Mouse (Mus musculus): Measurements from ENCODE around the gene Akirin1.

The Akirin1 gene

DNA sequence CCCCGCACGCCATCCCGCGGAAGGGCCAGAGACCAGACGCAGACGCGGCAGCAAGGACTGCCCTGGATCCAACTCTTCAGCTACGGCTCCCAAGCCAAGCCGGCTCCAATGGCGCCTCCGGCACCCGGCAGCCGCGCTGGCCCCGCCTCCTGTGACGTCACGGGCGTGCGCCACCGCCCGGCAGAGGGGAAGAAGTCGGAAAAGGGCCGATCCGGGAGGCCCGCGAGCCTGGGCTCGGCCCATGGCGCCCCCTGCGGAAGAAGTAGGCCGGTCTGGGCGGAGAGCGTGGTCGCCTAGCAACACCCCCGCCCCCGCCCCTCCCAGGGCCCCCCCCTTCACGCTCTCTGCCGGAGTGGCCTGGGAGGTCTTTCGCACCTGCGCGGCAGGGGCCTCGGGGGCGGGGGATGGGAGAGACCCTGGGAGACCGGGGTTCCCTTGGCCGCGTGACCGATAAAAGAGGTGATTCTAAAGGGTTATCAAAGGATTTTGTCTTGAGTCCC, at the start of gene Akirin1:
Akirin1 (minus strand) TSS at position 194 of the 500 bp plus-strand sequence.
- peak; percentile 99 for DNase-seq (ENCODE audit: extremely low spot score)

GRCm38 (mm10) chr4:123797856-123798255, 47.7 kb upstream of the Akirin1 start:
- peak; percentile 34 for DNase-seq (ENCODE audit: extremely low spot score)

- no peak for DNase-seq (ENCODE audit: extremely low spot score)
These were observed 47.3 kb upstream of the Akirin1 start for GRCm38 (mm10) chr4:123797403-123797802.

DNA sequence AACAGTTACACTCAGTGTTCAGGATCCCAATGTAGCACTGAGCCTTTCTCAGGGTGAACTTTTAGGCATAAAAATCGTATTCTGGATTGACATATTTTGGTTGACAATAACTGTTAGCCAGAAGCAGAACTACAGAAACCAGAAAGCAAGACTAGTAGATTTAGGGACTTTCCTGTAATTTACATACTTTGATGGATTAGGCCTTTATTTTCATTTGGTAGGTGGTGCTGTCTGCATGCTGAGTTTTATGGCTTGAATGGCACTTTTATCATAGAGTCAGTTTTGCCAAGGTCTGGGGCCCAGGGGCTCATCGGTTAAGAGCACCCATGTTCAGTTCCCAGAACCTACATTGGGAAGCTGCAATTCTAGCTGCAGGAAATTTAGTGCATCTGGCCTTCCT, 44.9 kb upstream of the Akirin1 start:
- no peak for DNase-seq (ENCODE audit: extremely low spot score)

- no peak for DNase-seq (ENCODE audit: extremely low spot score)
These were observed 43.0 kb upstream of the Akirin1 start for GRCm38 (mm10) chr4:123793136-123793535.

GRCm38 (mm10) chr4:123792666-123793065, 42.5 kb upstream of the Akirin1 start:
- DNase-seq (ENCODE audit: extremely low spot score): no peak

DNA sequence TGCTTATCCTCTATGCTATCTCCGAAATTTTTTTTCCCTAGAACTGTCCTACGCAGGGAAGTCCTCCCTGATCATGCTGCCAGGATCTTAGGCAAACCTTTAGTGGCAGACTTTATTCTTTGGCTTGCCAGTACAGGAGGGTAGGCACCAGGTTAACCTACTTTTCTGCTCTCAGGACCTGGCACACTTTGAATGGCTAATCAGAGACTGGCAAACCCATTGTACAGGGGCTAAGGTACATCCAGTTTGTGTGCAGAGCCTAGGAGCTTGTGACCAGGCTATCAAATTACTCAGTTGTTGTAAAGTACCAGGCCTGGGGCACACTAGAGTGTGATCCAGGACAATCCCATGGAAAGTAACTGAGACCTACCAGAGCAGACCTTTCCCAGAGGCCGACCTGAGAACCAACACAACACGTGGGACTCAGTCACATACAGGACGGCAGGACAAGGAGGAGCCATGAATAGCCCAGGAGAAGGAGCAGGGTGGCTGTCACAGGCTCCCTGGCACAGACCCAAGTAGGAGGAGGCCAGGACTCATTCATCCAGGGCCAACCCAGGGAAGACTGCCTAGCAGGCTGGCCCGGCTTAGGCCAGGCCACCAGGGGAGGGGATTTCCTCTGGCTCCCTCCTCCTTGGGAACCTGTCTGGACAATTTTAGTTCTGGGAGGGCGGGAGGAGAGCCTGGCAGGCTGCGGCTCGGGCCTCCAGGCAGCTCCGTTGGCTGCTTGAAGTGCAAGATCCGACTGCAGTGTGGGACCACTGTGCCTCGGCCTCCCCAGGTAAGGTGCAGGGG, 37.2 kb upstream of the Akirin1 start, which contains the start of gene Rhbdl2:
Rhbdl2 (plus strand) TSS at position 684 of the 795 bp plus-strand sequence.
- peak; percentile 9 for DNase-seq (ENCODE audit: extremely low spot score)

GRCm38 (mm10) chr4:123768234-123768633, 18.1 kb upstream of the Akirin1 start:
- no peak for DNase-seq (ENCODE audit: extremely low spot score)

DNA sequence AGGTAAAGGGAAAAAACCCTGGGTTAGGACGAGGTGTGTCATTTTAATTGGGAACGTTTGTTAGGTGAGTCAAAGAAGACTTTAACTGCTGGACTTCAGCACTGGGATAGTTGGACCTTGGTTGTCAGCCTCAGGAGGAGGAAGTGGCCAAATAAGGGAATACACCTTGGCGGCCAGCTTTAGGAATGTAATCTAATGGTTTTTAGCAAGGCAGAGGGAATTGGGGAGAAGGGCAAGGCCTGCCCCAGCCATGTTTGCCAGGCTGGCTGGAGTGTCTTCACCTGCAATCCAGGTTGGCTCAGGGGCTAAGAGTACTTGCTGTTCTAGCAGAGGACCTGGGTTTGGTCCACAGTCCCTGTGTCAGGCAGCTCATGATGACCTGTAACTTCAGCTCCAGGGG, 17.7 kb upstream of the Akirin1 start:
- no peak for DNase-seq (ENCODE audit: extremely low spot score)

DNA sequence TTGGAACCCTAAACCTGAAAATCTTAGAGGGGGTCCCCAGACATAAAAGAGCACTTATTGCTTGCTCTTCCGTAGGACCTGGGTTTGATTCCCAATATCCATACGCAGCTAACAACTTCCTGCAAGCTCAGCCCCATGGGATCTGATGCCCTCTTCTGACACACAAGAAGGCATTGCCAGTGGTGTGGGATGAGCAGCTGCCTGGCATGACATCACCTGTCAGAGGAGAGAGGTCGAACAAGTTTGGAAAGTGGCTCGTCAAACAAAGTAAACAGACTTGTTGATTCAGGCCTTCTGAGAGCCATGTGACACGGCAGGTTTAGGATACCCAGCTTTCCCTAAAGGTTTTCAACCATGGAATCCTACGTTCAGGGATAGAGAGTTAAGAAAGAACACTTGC, 14.9 kb upstream of the Akirin1 start:
- DNase-seq (ENCODE audit: extremely low spot score): no peak

DNA sequence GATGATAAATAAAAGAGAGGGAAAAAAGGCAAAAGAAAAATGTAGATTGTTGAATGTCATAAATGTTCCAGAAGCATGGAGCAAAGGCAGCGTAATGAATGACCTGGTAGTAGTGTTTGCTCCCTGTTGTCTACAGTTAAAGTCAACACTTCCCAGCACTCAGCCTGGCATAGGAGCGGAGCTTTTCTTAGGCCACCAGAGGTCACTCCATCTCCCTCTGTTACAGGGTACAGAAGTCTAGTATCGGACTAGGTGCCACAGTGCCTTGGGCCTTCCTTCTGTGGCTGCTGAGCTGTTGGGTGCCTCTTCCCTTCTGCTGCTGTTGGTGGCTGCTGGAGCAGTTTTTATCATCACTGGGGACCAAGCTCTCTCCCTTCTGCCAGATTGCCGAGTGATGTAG, 8.2 kb upstream of the Akirin1 start:
- no peak for DNase-seq (ENCODE audit: extremely low spot score)

DNA sequence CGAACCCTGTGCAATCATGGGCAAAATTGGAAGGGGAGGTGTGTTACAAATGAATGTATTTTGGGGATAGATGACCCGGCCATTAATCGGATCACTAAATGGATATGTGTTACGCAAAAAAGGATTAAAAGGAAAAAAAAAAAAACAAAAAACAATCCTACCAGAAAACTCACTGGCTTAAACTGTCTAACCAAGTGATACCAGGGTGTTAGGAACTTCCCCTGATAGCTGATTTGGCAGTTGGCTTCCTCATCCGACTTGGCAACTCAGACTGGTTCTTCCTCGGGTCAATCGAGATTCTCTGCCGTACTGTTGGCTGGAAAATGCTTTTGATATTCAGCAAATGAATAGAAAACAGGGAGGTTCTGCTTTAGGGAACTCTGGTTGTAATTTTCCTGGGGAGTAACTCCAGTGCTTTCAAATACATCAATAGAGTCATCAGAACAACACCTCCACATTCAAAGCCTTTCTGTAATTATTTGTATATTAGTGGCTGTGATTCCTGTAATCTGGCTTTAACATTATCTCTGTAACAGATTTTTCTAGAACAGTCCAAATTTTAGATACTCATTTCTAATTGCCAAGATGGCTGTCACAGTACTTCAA, 665 bp upstream of the Akirin1 start:
- no peak for DNase-seq (ENCODE audit: extremely low spot score)

DNA sequence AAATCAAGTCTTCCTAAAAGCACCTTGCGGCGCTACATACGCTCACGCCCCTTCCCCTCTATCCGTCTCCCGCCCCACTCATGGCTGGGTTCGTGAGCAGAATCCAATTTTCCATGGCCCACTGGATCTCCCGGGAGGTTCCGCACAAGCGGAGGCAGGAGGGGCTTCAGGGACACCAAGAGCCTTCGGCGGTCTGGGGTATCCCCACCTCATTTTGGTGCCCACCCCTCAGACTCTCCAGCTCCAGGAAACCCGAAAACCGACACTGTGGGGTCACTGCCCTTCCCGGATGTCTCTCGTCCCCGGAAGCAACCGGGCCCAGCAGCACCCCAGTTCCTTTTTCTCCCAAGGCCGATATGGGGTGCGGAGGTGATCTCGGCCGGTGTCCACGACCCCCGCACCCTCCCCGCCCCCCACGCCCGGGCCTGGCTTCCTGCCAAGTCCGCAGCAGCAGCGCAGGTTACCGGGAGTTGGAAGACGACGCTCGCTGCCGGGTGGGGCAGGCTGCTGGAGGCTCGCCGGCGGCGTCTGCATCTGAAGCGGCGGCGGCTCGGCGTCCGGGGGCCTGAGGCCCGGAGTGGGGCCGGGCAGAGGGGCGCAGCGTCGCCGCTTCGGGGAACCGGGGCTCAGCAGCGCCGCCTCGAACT, 538 bp downstream of the Akirin1 start:
- DNase-seq (ENCODE audit: extremely low spot score): no peak

- no peak for DNase-seq (ENCODE audit: extremely low spot score)
These were observed 1.3 kb downstream of the Akirin1 start for GRCm38 (mm10) chr4:123748726-123749415.

DNA sequence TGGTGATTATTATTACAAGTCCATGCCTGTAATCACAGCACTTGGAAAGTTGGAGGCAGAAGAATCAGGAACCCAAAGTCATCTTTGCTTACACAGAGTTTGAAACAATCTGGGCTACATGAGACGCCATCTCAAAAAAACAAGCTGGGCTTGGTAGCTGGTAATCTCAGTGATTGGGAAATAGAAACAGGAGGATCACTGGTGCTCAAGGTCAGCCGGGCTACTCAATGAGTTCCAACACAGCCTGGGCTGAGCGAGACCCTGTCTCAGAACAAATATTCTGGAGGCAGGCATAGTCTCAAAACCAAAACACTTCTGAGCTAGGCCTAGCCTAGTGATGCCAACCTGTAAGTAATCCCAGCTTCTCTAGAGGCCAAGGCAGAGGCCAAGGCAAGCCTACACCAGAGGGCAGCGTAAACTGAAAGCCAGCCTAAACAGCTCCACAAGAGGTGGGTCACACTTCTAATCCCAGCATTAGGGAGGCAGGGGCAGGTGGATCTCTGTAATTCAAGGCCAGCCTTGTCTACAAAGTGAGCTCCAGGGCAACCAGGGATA, 4.8 kb downstream of the Akirin1 start:
- no peak for DNase-seq (ENCODE audit: extremely low spot score)

GRCm38 (mm10) chr4:123742891-123743290, 7.3 kb downstream of the Akirin1 start:
- DNase-seq (ENCODE audit: extremely low spot score): no peak

GRCm38 (mm10) chr4:123738708-123739107, 11.4 kb downstream of the Akirin1 start:
- DNase-seq (ENCODE audit: extremely low spot score): no peak

GRCm38 (mm10) chr4:123733532-123733931, 16.6 kb downstream of the Akirin1 start:
- no peak for DNase-seq (ENCODE audit: extremely low spot score)

DNA sequence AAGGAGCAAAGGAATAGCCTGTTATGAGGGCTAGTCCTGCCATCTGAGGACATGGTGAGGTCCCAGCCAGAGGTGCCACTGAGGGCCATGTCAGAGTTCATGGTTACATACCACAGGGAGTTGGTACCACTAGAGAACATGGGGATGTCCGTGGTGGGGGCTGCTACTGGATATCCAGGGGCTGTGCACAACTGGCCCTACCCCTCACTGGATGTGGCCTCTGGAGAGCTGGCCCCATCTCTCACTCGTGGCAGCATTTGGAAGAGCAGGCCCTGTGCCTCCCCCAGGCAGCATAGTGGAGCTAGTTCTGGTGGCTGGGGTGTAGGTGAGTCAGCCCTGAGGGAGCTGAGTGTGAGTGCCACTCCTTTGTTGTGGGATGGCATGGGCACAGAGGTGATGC, 17.2 kb downstream of the Akirin1 start:
- DNase-seq (ENCODE audit: extremely low spot score): no peak

GRCm38 (mm10) chr4:123732163-123732910, 17.8 kb downstream of the Akirin1 start:
- no peak for DNase-seq (ENCODE audit: extremely low spot score)

DNA sequence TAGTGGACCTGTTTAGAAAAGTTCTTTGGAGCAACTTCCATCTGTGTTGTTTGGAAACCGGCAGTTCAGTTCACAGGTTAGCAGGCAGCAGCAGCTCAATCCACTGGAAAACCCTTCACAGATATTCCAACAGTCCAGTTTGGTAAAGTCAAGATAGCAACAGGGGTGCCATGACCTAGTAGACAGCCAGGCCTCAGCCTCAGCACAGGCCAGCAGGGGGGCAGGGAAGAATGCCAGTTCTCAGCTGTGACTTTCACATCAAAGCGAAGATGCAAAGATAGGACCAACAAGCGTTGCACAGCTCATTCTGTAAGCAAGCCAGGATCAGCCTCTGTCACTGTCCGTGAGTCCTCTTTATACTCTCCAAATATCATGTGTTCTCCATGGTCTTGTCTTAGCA, 28.4 kb downstream of the Akirin1 start:
- no peak for DNase-seq (ENCODE audit: extremely low spot score)
